Mouse (Mus musculus) urinary bladder, postnatal 14 days (tissue): ENCODE results near the gene Bhlhe23.

Experiments
- DNase-seq: peaks from one replicate; pipeline ENCODE4 v3.0.0; 2021; ENCODE audit warnings: low spot score

The Bhlhe23 gene

GRCm38 (mm10) chr2:180775223-180775622 is 1.5 kb downstream of the Bhlhe23 start:
- DNase-seq, result no peak

GRCm38 (mm10) chr2:180765713-180766112 is 11.0 kb downstream of the Bhlhe23 start:
- DNase-seq, result no peak

GRCm38 (mm10) chr2:180764986-180765385 is 11.7 kb downstream of the Bhlhe23 start:
- no peak for DNase-seq

- no peak for DNase-seq
Observed at GRCm38 (mm10) chr2:180758513-180759263, 18.0 kb downstream of the Bhlhe23 start.

- no peak for DNase-seq
Observed at GRCm38 (mm10) chr2:180756786-180757185, 19.9 kb downstream of the Bhlhe23 start.

- DNase-seq, result peak; percentile 59
Observed at GRCm38 (mm10) chr2:180755896-180756295, 20.8 kb downstream of the Bhlhe23 start.

- DNase-seq, result no peak
Observed at GRCm38 (mm10) chr2:180754976-180755688, 21.6 kb downstream of the Bhlhe23 start.

GRCm38 (mm10) chr2:180748904-180749303 is 27.8 kb downstream of the Bhlhe23 start:
- DNase-seq, result no peak

- no peak for DNase-seq
Observed at GRCm38 (mm10) chr2:180746569-180747192, 30.0 kb downstream of the Bhlhe23 start.

GRCm38 (mm10) chr2:180745248-180745927 is 31.3 kb downstream of the Bhlhe23 start:
- DNase-seq, result peak; percentile 88

- DNase-seq, result no peak
Observed at GRCm38 (mm10) chr2:180743321-180743720, 33.4 kb downstream of the Bhlhe23 start.

- no peak for DNase-seq
Observed at GRCm38 (mm10) chr2:180742820-180743219, 33.9 kb downstream of the Bhlhe23 start.

- no peak for DNase-seq
Observed at GRCm38 (mm10) chr2:180741421-180741820, 35.3 kb downstream of the Bhlhe23 start.

GRCm38 (mm10) chr2:180740349-180740748 is 36.4 kb downstream of the Bhlhe23 start:
- no peak for DNase-seq

- no peak for DNase-seq
Observed at GRCm38 (mm10) chr2:180737984-180738383, 38.7 kb downstream of the Bhlhe23 start.

GRCm38 (mm10) chr2:180735232-180735631 is 41.5 kb downstream of the Bhlhe23 start:
- no peak for DNase-seq

GRCm38 (mm10) chr2:180731984-180732383 is 44.7 kb downstream of the Bhlhe23 start:
- peak; percentile 19 for DNase-seq

- DNase-seq, result no peak
Observed at GRCm38 (mm10) chr2:180731036-180731435, 45.7 kb downstream of the Bhlhe23 start.

GRCm38 (mm10) chr2:180727613-180728021 is 49.1 kb downstream of the Bhlhe23 start:
- no peak for DNase-seq

- DNase-seq, result no peak
Observed at GRCm38 (mm10) chr2:180726658-180727442, 49.9 kb downstream of the Bhlhe23 start.

GRCm38 (mm10) chr2:180725856-180726629 is 50.7 kb downstream of the Bhlhe23 start:
- no peak for DNase-seq
